Mouse (Mus musculus): Measurements from ENCODE around the gene Arhgef17. TPM values are rescaled to one million over a fixed set of nuclear protein-coding genes. Genes with fewer than 3 reads are reported as not detected.

The Arhgef17 gene
- polyA plus RNA-seq, 1 experiment = 0.02 TPM

- no peaks in the 10 kb centered on the region for H3K36me3 ChIP-seq (ENCODE audit: control insufficient read depth)
- H3K9me3 ChIP-seq (ENCODE audit: control insufficient read depth, low read length) = no peaks in the 10 kb centered on the region
- H3K4me3 ChIP-seq (replicated peaks) = no peak overlapping the region
- H3K27me3 ChIP-seq (ENCODE audit: control insufficient read depth) = no peaks in the 10 kb centered on the region
- no peaks in the 10 kb centered on the region for H3K4me1 ChIP-seq (ENCODE audit: control insufficient read depth)
- TF ChIP-seq TAL1 (IDR thresholded peaks at IDR 0.05; ENCODE audit: low read length) (no peak), GATA1 (IDR thresholded peaks at IDR 0.05; ENCODE audit: low read length) (no peak)
These were observed 33.2 kb upstream of the Arhgef17 start for GRCm38 (mm10) chr7:100965079-100965478.

GRCm38 (mm10) chr7:100964242-100964641 lies 32.3 kb upstream of the Arhgef17 start:
- Histone ChIP-seq H3K4me1 (ENCODE audit: control insufficient read depth) (no peaks in the 10 kb centered on the region), H3K9me3 (ENCODE audit: control insufficient read depth, low read length) (no peaks in the 10 kb centered on the region), H3K36me3 (ENCODE audit: control insufficient read depth) (no peaks in the 10 kb centered on the region), H3K27me3 (ENCODE audit: control insufficient read depth) (no peaks in the 10 kb centered on the region), H3K4me3 (replicated peaks) (no peak overlapping the region)
- TF ChIP-seq TAL1 (IDR thresholded peaks at IDR 0.05; ENCODE audit: low read length) = no peak
- no peak for TF ChIP-seq GATA1 (IDR thresholded peaks at IDR 0.05; ENCODE audit: low read length)

GRCm38 (mm10) chr7:100963381-100963780 lies 31.5 kb upstream of the Arhgef17 start:
- no peak overlapping the region for H3K4me3 ChIP-seq (replicated peaks)
- no peaks in the 10 kb centered on the region for H3K4me1 ChIP-seq (ENCODE audit: control insufficient read depth)
- no peaks in the 10 kb centered on the region for H3K36me3 ChIP-seq (ENCODE audit: control insufficient read depth)
- TF ChIP-seq TAL1 (IDR thresholded peaks at IDR 0.05; ENCODE audit: low read length) = no peak
- no peak for TF ChIP-seq GATA1 (IDR thresholded peaks at IDR 0.05; ENCODE audit: low read length)
- H3K27me3 ChIP-seq (ENCODE audit: control insufficient read depth) = no peaks in the 10 kb centered on the region
- no peaks in the 10 kb centered on the region for H3K9me3 ChIP-seq (ENCODE audit: control insufficient read depth, low read length)

- H3K4me1 ChIP-seq (ENCODE audit: control insufficient read depth) = no peaks in the 10 kb centered on the region
- H3K27me3 ChIP-seq (ENCODE audit: control insufficient read depth) = no peaks in the 10 kb centered on the region
- no peaks in the 10 kb centered on the region for H3K36me3 ChIP-seq (ENCODE audit: control insufficient read depth)
- no peak for TF ChIP-seq GATA1 (IDR thresholded peaks at IDR 0.05; ENCODE audit: low read length)
- no peak for TF ChIP-seq TAL1 (IDR thresholded peaks at IDR 0.05; ENCODE audit: low read length)
- H3K4me3 ChIP-seq (replicated peaks) = no peak overlapping the region
- no peaks in the 10 kb centered on the region for H3K9me3 ChIP-seq (ENCODE audit: control insufficient read depth, low read length)
These were observed 29.2 kb upstream of the Arhgef17 start for GRCm38 (mm10) chr7:100961146-100961545.

- H3K9me3 ChIP-seq (ENCODE audit: control insufficient read depth, low read length) = no peaks in the 10 kb centered on the region
- TF ChIP-seq GATA1 (IDR thresholded peaks at IDR 0.05; ENCODE audit: low read length) (no peak), TAL1 (IDR thresholded peaks at IDR 0.05; ENCODE audit: low read length) (no peak)
- no peak overlapping the region for H3K4me3 ChIP-seq (replicated peaks)
- no peaks in the 10 kb centered on the region for H3K4me1 ChIP-seq (ENCODE audit: control insufficient read depth)
- H3K27me3 ChIP-seq (ENCODE audit: control insufficient read depth) = no peaks in the 10 kb centered on the region
- H3K36me3 ChIP-seq (ENCODE audit: control insufficient read depth) = no peaks in the 10 kb centered on the region
These were observed 28.6 kb upstream of the Arhgef17 start for GRCm38 (mm10) chr7:100960462-100960861.

- TF ChIP-seq TAL1 (IDR thresholded peaks at IDR 0.05; ENCODE audit: low read length) (no peak), GATA1 (IDR thresholded peaks at IDR 0.05; ENCODE audit: low read length) (no peak)
- no peaks in the 10 kb centered on the region for H3K4me1 ChIP-seq (ENCODE audit: control insufficient read depth)
- H3K36me3 ChIP-seq (ENCODE audit: control insufficient read depth) = no peaks in the 10 kb centered on the region
- H3K9me3 ChIP-seq (ENCODE audit: control insufficient read depth, low read length) = no peaks in the 10 kb centered on the region
- no peak overlapping the region for H3K4me3 ChIP-seq (replicated peaks)
- no peaks in the 10 kb centered on the region for H3K27me3 ChIP-seq (ENCODE audit: control insufficient read depth)
These were observed 26.5 kb upstream of the Arhgef17 start for GRCm38 (mm10) chr7:100958426-100958825.

GRCm38 (mm10) chr7:100952686-100953085 lies 20.8 kb upstream of the Arhgef17 start:
- H3K9me3 ChIP-seq (ENCODE audit: control insufficient read depth, low read length) = no peaks in the 10 kb centered on the region
- H3K4me1 ChIP-seq (ENCODE audit: control insufficient read depth) = no peaks in the 10 kb centered on the region; the same call in 1 of the 2 replicates
- H3K4me3 ChIP-seq (replicated peaks) = no peak overlapping the region
- no peaks in the 10 kb centered on the region for H3K36me3 ChIP-seq (ENCODE audit: control insufficient read depth)
- peaks cover 3% of the 10 kb centered on the region; the same call in 1 of the 2 replicates for H3K27me3 ChIP-seq (ENCODE audit: control insufficient read depth)
- TF ChIP-seq TAL1 (IDR thresholded peaks at IDR 0.05; ENCODE audit: low read length) (no peak), GATA1 (IDR thresholded peaks at IDR 0.05; ENCODE audit: low read length) (no peak)

- Histone ChIP-seq H3K9me3 (ENCODE audit: control insufficient read depth, low read length) (no peaks in the 10 kb centered on the region), H3K36me3 (ENCODE audit: control insufficient read depth) (no peaks in the 10 kb centered on the region), H3K4me1 (ENCODE audit: control insufficient read depth) (no peaks in the 10 kb centered on the region; the same call in 1 of the 2 replicates), H3K4me3 (replicated peaks) (no peak overlapping the region), H3K27me3 (ENCODE audit: control insufficient read depth) (peaks cover 3% of the 10 kb centered on the region; the same call in 1 of the 2 replicates)
- TF ChIP-seq TAL1 (IDR thresholded peaks at IDR 0.05; ENCODE audit: low read length) (no peak), GATA1 (IDR thresholded peaks at IDR 0.05; ENCODE audit: low read length) (no peak)
These were observed 20.0 kb upstream of the Arhgef17 start for GRCm38 (mm10) chr7:100951903-100952302.

- TF ChIP-seq GATA1 (IDR thresholded peaks at IDR 0.05; ENCODE audit: low read length) (no peak), TAL1 (IDR thresholded peaks at IDR 0.05; ENCODE audit: low read length) (no peak)
- Histone ChIP-seq H3K4me1 (ENCODE audit: control insufficient read depth) (no peaks in the 10 kb centered on the region; the same call in 1 of the 2 replicates), H3K36me3 (ENCODE audit: control insufficient read depth) (no peaks in the 10 kb centered on the region), H3K4me3 (replicated peaks) (no peak overlapping the region), H3K27me3 (ENCODE audit: control insufficient read depth) (peaks cover 3% of the 10 kb centered on the region; the same call in 1 of the 2 replicates), H3K9me3 (ENCODE audit: control insufficient read depth, low read length) (no peaks in the 10 kb centered on the region)
These were observed 18.6 kb upstream of the Arhgef17 start for GRCm38 (mm10) chr7:100950481-100951010.

- no peaks in the 10 kb centered on the region for H3K9me3 ChIP-seq (ENCODE audit: control insufficient read depth, low read length)
- H3K4me1 ChIP-seq (ENCODE audit: control insufficient read depth) = no peaks in the 10 kb centered on the region; the same call in 1 of the 2 replicates
- peaks cover 3% of the 10 kb centered on the region; the same call in 1 of the 2 replicates for H3K27me3 ChIP-seq (ENCODE audit: control insufficient read depth)
- no peak overlapping the region for H3K4me3 ChIP-seq (replicated peaks)
- H3K36me3 ChIP-seq (ENCODE audit: control insufficient read depth) = no peaks in the 10 kb centered on the region
- TF ChIP-seq GATA1 (IDR thresholded peaks at IDR 0.05; ENCODE audit: low read length) (no peak), TAL1 (IDR thresholded peaks at IDR 0.05; ENCODE audit: low read length) (no peak)
These were observed 18.1 kb upstream of the Arhgef17 start for GRCm38 (mm10) chr7:100950031-100950430.

Data from erythroblast, embryonic 14.5 days (primary cell).